Mouse (Mus musculus): ENCODE data around the gene Epb42. TPM values are rescaled to one million over a fixed set of nuclear protein-coding genes. Genes with fewer than 3 reads are reported as not detected.
"Not testable (repeated sequence)": the region's sequence is repeated elsewhere in the genome, so short reads cannot be mapped to it uniquely, and the experiment has no call there.

The Epb42 gene
- total RNA-seq, 2 experiments from 2014 or later = not detected

- intact Hi-C loops (cut with DNase I) = no loop called here
- no peak for DNase-seq (ENCODE audit: low spot score in 2 of 2)
Observed at GRCm38 (mm10) chr2:121009071-121009677, 27.7 kb downstream of the Epb42 start.

DNA sequence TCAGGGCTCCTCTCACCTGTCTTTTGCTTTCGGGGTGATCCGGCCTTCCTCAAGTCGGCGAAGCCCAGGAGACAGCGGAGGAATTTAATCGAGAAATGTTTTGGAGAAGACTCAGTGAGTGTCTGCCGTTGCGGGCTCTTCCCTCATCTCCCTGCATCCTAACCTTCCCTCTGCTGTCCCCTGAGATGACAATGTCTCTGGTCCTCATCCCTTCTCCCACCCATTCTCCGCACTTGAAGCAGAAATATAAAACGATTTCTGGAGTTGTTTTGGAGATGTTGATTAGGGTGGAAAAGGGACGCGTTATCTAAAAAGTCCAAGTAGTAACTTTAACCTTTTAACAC lies 28.2 kb downstream of the Epb42 start:
- intact Hi-C loops (cut with DNase I) = no loop called here
- no peak for DNase-seq (ENCODE audit: low spot score in 2 of 2)

DNA sequence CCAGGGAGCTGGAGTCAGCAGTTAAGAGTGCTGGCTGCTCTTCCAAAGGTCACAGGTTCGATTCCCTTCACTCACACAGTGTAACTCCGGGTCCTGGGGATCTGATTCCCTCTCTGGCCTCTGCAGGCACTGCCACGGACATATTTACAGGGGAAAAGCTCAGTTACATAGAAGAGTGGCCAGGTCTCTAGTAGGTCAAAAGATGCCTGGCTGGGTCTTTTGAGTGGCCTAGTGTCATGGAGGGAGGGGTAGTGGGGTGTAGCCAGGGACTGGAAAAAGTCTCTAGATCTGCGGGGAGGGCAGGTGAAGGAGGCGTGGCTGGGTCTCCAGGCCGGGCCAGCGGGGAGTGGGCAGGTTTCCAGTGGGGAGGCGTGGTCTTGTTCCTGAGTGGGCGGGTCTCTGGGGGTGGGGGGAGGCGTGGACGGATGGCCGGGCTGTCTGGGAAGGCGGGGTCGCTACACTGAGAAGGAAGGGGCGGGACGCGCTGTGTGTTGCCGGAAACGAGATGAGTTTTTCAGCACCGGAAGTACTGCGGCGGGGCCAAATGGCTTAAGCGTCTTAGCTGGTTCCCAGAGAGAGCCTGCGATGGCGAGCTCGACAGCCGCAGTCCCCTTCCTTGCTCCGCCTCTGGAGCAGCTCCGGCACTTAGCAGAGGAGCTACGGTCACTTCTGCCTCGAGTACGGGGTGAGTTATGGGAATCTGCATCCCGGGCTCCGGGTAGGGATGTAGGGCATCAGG lies 28.8 kb downstream of the Epb42 start, which contains the start of gene Ccndbp1:
Ccndbp1 (plus strand) TSS at position 479 of the 739 bp plus-strand sequence.
- peak; percentile 82 to 88 for DNase-seq (ENCODE audit: low spot score in 2 of 2)
- intact Hi-C loops (cut with DNase I) = no loop called here

GRCm38 (mm10) chr2:121006986-121007385 lies 29.9 kb downstream of the Epb42 start:
- DNase-seq (ENCODE audit: low spot score in 2 of 2) = no peak
- intact Hi-C loops (cut with DNase I) = no loop called here

- no peak for DNase-seq (ENCODE audit: low spot score in 2 of 2)
Observed at GRCm38 (mm10) chr2:121004018-121004811, 32.7 kb downstream of the Epb42 start.

GRCm38 (mm10) chr2:121003586-121003985 lies 33.3 kb downstream of the Epb42 start:
- no peak for DNase-seq (ENCODE audit: low spot score in 2 of 2)
- intact Hi-C loops (cut with DNase I) = no loop called here

More at GRCm38 (mm10) chr2:121004018-121004811, 32.7 kb downstream of the Epb42 start:
- intact Hi-C loops (cut with DNase I) = no loop called here

DNA sequence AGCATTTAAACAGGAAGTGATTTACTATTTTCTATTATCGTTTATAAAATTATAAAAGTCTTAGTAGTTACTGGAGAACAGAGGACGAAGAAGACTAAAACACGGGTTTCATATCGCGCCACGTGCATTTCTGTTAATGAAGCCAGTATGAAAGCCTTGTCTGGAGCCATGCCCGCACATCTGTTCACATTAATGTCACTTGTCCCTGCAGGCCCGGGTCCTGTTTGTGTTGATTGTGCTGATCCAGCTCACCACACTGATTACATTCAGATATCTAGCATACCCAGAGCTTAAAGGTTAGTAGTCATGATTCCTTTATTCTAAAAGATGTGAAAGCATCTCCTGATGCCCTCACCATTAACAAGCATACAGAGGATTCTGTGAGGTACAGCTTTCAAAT lies 38.0 kb downstream of the Epb42 start:
- intact Hi-C loops (cut with DNase I) = no loop called here
- no peak for DNase-seq (ENCODE audit: low spot score in 2 of 2)

GRCm38 (mm10) chr2:120996607-120997006 lies 40.3 kb downstream of the Epb42 start:
- DNase-seq (ENCODE audit: low spot score in 2 of 2); intact Hi-C loops (cut with DNase I): not testable (repeated sequence)

GRCm38 (mm10) chr2:120991196-120991595 lies 45.7 kb downstream of the Epb42 start:
- intact Hi-C loops (cut with DNase I) = no loop called here
- no peak for DNase-seq (ENCODE audit: low spot score in 2 of 2)

DNA sequence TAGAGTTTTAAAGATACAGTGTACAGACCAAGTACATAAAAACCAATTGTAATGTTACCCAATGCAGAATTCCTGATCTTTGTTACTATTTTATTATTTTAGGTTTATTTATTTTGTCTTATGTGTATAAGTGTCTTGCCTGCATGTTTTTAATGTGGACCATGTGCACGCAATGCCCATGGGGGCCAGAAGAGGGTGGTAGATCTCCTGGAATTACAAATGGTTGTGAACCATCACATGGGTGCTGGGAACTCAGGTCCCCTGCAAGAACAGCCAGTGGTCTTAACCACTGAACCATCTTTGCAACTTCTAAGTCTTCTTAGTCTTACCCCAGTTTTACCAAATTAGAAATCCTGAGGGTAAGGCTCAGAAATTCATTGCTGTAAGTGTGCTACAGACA lies 51.6 kb downstream of the Epb42 start:
- DNase-seq (ENCODE audit: low spot score in 2 of 2) = no peak
- intact Hi-C loops (cut with DNase I) = no loop called here

DNA sequence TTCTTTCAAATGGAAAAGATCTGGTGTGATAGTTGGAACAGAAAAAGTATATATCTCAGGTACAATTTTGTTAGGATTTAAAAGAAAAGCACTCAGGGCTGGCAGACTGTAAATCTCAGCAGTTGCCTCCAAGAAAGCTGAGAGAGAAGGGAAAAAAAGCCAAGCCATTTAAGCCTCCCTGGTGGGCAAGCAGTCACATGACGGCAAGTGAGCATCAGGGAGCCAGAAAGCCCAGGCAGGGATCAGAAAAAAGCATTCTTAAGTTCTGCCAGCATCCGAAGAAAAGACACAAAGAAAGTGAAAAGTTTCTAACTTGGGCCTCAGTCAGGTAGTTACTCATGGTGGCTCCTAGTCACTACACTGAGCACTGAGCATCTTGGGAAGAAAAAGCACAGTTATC lies 53.3 kb downstream of the Epb42 start:
- DNase-seq (ENCODE audit: low spot score in 2 of 2) = no peak
- intact Hi-C loops (cut with DNase I) = no loop called here

GRCm38 (mm10) chr2:120980861-120981260 lies 56.0 kb downstream of the Epb42 start:
- intact Hi-C loops (cut with DNase I) = no loop called here
- DNase-seq (ENCODE audit: low spot score in 2 of 2) = no peak

DNA sequence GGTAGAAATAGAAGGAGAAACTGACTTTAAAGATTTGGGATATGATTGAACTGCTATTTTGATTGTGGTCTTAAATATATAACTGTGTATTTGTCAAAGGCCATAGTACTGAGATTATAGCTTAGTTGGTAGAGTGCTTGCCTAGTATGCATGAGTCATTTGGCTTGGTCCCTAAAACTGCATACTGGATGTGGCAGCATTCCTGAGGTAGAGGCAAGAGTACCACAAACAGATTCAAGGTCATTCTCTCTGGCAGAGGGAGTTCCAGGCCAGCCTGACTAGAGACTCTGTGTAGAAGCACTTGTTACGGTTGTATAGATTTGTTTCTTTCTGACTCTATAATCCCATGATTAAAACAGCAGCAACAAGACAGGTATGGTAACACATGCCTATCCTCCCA lies 57.1 kb downstream of the Epb42 start:
- DNase-seq (ENCODE audit: low spot score in 2 of 2) = no peak
- intact Hi-C loops (cut with DNase I) = no loop called here

DNA sequence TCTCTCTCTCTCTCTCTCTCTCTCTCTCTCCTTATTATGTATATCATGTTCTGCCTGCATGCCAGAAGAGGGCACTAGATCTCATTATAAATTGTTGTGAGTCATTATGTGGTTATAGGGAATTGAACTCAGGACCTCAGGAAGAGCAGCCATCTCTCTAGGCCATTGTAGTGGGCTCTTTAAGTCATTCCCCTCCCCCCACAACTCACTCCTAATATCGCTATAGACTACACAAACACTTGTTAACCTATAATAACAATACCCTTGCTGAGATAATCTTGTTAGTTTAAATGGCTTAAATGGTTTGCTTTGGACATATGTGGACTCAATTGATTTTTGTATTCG lies 58.2 kb downstream of the Epb42 start:
- intact Hi-C loops (cut with DNase I) = no loop called here
- DNase-seq (ENCODE audit: low spot score in 2 of 2) = no peak

GRCm38 (mm10) chr2:120977926-120978692 lies 58.8 kb downstream of the Epb42 start:
- no peak for DNase-seq (ENCODE audit: low spot score in 2 of 2)
- intact Hi-C loops (cut with DNase I) = no loop called here

DNA sequence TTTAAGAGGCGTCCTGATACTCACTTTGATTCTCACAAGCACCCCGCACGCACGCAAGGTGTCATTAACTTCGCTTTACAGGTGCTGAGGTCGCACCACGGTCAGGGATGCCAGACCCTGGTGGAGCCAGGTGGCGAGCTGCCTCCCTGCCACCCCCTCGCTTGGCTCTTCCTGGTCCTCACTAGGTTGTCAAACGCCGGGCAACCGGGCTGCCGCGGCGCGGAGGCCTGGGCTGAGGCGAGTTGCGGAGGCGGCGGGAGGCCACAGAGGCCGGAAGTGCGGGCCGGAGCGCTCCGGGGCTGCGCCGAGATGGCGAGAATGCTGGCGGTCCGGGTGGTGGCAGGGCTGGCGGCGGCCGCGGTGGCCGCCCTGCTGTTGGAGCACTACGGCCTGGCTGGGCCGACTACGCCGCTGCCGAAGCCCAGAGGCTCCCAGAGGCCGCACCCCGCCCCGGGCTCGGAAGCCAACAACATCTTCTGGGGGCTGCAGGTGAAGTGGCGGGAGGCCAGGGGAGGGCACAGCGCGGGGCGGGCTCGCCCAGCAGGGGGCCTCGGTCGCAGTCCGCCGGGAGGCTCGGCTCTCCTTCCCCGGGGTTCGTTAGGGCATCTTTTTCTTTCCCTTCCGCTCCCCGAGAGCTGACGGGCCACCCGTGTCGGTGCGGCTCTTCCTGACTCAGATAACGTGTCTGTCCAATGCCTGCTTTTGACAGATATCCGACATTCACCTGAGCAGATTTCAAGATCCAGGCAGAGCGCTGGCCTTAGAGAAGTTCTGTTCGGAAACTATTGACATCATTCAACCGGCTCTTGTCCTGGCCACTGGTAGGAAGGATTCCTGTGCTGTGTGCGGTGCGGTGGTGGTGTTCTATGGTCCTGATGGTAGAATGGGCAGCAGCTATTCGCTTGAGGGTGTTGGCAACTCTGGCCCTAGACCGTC lies 59.6 kb downstream of the Epb42 start, which contains the start of gene Tmem62:
Tmem62 (plus strand) TSS at position 28 of the 936 bp plus-strand sequence.
- DNase-seq (ENCODE audit: low spot score in 2 of 2) = peak; percentile 54 to 60
- intact Hi-C loops (cut with DNase I) = no loop called here

- intact Hi-C loops (cut with DNase I) = no loop called here
- DNase-seq (ENCODE audit: low spot score in 2 of 2) = no peak
Observed at GRCm38 (mm10) chr2:120976308-120976707, 60.6 kb downstream of the Epb42 start.

DNA sequence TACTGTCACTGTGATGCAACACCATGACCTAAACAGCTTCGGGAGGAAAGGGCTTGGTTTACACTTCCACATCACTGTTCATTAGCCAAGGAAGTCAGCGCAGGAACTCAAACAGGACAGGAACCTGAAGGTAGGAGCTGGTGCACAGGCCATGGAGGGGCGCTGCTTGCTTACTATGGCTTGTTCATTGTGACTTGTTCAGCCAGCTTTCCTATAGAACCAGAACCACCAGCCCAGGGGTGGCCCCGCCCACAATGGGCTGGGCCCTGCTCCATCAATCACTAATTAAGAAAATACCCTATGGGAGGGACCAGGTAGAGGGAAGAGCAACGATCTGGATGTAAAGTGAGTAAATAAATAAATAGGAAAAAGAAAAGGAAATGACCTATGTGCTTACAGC lies 63.9 kb downstream of the Epb42 start:
- DNase-seq (ENCODE audit: low spot score in 2 of 2) = no peak
- intact Hi-C loops (cut with DNase I) = no loop called here

DNA sequence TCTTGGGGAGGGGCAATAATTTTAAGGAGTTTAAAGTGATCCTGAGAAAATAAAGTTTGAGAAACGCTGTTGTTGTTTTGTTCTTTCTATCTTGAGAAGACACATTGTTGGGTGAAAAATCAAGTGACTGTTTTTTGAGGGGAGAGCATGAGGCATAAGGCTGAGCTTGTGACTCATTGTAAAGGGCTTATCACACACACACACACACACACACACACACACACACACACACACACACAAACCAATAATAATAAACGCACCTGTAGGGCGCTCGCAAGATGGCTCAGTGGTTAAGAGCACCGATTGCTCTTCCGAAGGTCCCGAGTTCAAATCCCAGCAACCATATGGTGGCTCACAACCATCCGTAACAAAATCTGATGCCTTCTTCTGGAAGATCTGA lies 64.6 kb downstream of the Epb42 start:
- DNase-seq (ENCODE audit: low spot score in 2 of 2); intact Hi-C loops (cut with DNase I): not testable (repeated sequence)

Data from left cerebral cortex, postnatal 25 days (tissue).